Mouse (Mus musculus) stomach, embryonic 15.5 days (tissue): ENCODE measurements around the gene Hand1. TPM values are rescaled to one million over a fixed set of nuclear protein-coding genes. Genes with fewer than 3 reads are reported as not detected.

Experiments used
- ATAC-seq: fragments of 200-750 bp; cut with Nextera tagmentation; 2 replicates; pipeline ENCODE4 v1.8.0; 2017; ENCODE audit warnings: low read depth, moderate number of reproducible peaks, moderate TSS enrichment; ENCODE audit not compliant: insufficient read depth, low FRiP score
- H3K27ac ChIP-seq: fragments of 300-500 bp; sonication (generic); 2 replicates; pipeline ENCODE4 v1.5.1; 2015; ENCODE audit warnings: mild to moderate bottlenecking, inconsistent platforms
- H3K27me3 ChIP-seq: fragments of 300-500 bp; sonication (generic); replicated peaks from 2 replicates; pipeline ENCODE4 v1.6.1; 2015; ENCODE audit warnings: inconsistent platforms
- H3K36me3 ChIP-seq: fragments of 300-500 bp; sonication (generic); 2 replicates; pipeline ENCODE4 v1.6.1; 2015; ENCODE audit warnings: inconsistent platforms
- H3K4me1 ChIP-seq: fragments of 300-500 bp; sonication (generic); 2 replicates; pipeline ENCODE4 v1.6.1; 2015; ENCODE audit warnings: inconsistent platforms
- H3K4me2 ChIP-seq: fragments of 300-500 bp; sonication (generic); 2 replicates; pipeline ENCODE4 v1.6.1; 2015; ENCODE audit warnings: mild to moderate bottlenecking, inconsistent platforms
- H3K4me3 ChIP-seq: fragments of 300-500 bp; sonication (generic); replicated peaks from 2 replicates; pipeline ENCODE4 v1.5.1; 2015; ENCODE audit warnings: inconsistent platforms
- H3K9ac ChIP-seq: fragments of 300-500 bp; sonication (generic); 2 replicates; pipeline ENCODE4 v1.6.1; 2015; ENCODE audit warnings: inconsistent platforms
- H3K9me3 ChIP-seq: fragments of 300-500 bp; sonication (generic); 2 replicates; pipeline ENCODE4 v1.6.1; 2016; ENCODE audit warnings: inconsistent platforms
- WGBS: fragments of 180-500 bp; shearing (Covaris S2); methylation state at CpG from one replicate; pipeline ENCODE4 v1.1.7; 2015; 5-methylcytosine and 5-hydroxymethylcytosine counted together
- polyA plus RNA-seq: library from polyadenylated mRNA; unstranded; fragments of >200 nt; fragmentation: Nextera tagmentation; extraction: Ambion mirVana; gene quantifications from 2 replicates; pipeline ENCODE4 v1.2.1, GENCODE M21; 2015

Gene Hand1
- polyA plus RNA-seq: 4.6 and 6.9 TPM in 2 replicates

DNA sequence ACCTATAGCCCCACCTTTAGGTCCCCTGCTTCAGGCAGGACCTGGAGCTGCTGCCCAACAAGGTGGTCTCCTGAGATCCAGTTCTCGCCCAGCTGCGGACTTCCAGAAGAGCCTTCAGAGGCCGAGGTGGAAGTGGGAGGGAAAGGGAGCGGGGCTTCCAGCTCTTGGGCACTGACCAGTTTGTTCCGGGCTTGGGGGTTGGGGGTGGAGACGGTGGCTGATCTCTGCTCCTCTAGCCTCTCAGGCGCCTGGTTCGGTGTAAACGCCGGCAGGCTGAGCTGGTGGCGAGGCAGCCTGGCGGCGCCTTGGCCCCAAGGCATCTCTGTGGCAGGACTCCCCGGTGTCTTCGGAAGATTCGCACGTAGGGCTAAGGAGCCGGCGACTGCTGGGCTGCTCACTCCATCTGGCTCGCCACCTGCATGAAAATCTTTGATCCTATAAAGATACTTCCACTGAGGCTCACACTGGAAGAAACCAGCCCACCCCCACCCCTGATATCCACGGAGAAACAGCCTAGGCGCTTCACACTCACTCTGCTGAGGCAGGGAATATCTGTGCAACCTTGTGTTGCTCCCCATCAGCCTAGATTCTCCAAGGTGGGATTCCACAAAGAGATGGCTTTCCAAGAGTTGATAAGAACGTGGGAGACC is at the start of gene Hand1:
Hand1 (minus strand) TSS at position 267 of the 650 bp plus-strand sequence.
- peaks cover 31% of the 10 kb centered on the region for H3K4me1 ChIP-seq
- H3K4me2 ChIP-seq: peak within 1 kb of the TSS; percentile 29; the same call in 1 of the 2 replicates
- no peaks in the 10 kb centered on the region for H3K9me3 ChIP-seq
- 25% methylated on average over 23 of the region's 23 CpGs for WGBS
- no peaks in the 10 kb centered on the region for H3K36me3 ChIP-seq
- H3K9ac ChIP-seq: no peak within 1 kb of the TSS
- H3K27me3 ChIP-seq: peaks cover 87% of the 10 kb centered on the region
- no peak for ATAC-seq
- no peak within 1 kb of the TSS for H3K27ac ChIP-seq
- no peak within 1 kb of the TSS; the same call in 1 of the 2 replicates for H3K4me3 ChIP-seq

DNA sequence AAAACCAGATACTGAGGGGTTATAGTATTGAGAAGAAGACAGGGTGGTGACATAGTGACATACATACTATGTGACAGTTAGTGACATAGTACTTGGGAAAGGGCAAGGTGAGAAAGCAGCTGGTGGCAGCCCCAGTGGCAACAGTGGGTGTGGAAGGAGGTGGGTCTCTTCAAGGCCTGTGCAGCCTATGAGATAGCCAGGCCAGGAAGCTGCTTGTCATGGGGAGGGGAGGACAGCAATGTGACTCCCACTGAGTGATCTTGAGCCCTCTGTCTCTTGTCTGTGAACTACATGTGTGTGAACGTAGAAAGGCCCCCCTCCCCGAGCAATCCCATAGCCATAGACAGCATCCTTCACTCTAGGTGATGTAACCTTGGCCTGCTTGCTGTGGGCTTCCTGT is 43.5 kb upstream of the Hand1 start:
- H3K4me3 ChIP-seq: no peak overlapping the region
- no peak for ATAC-seq
- no peak overlapping the region for H3K27ac ChIP-seq
- H3K27me3 ChIP-seq: no peaks in the 10 kb centered on the region
- no peaks in the 10 kb centered on the region for H3K4me1 ChIP-seq
- no peaks in the 10 kb centered on the region for H3K9me3 ChIP-seq
- H3K36me3 ChIP-seq: no peaks in the 10 kb centered on the region
- WGBS: 73% methylated on average over 2 of the region's 2 CpGs
- no peak overlapping the region for H3K9ac ChIP-seq
- H3K4me2 ChIP-seq: no peak overlapping the region

DNA sequence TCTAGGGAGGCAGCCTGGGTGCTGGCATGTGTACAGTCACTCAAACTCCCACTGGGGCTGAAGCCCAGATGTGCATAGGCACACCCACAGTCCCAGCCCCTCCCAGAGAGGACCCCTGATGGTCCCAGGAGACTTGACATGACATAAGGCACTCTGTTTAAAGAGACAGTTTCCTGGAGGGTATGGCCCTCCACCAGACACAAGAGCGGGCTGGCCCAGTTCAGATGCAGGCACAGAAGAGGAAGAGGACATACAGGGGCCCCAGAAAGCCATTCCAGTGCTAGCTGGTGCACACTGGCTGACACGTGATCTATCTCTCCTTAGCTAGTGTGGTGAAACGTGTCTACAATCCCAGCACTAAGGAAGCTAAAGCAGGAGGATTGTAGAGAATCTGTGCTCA is 40.4 kb upstream of the Hand1 start:
- Histone ChIP-seq H3K27me3 (no peaks in the 10 kb centered on the region), H3K4me2 (no peak overlapping the region), H3K27ac (no peak overlapping the region), H3K4me3 (no peak overlapping the region), H3K9me3 (no peaks in the 10 kb centered on the region), H3K4me1 (no peaks in the 10 kb centered on the region), H3K9ac (no peak overlapping the region), H3K36me3 (no peaks in the 10 kb centered on the region)
- ATAC-seq: no peak
- 47% methylated on average over 3 of the region's 3 CpGs for WGBS

DNA sequence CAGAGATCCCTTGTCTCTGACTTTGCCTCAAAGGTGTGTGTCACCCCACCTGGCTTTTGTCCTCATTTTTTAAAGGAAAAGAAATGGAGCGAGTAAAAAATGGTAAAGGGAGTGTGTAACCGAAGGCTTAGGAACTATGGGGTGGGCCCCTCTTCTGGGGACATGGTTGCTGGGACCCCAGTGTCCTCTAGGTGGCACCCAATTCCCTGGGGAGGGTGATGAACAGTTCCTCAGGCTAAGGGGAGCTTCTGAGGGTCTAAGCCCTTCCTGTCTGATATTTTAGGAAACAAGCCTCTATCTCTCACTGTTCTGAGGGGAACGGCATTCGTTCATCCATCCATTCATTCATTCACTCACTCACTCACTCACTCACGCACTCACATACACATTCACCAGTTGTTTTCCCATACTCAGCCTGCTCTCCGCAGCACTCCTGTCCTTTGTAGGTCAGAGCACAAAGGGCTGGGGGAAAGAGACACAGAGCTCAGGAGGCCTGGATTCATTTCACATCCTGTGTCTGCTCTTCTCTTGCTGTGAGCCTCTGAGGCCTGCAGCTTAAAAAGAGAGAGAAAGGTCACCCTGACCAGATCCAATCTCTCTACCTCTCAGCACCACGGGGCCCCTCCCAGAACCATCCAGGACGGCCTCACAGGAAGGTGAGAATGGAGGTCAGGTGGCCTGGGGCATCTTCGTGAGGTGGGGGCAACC is 36.3 kb upstream of the Hand1 start:
- Histone ChIP-seq H3K27ac (no peak overlapping the region), H3K36me3 (no peaks in the 10 kb centered on the region), H3K4me2 (no peak overlapping the region), H3K4me1 (0 out of 2 replicates have a peak, but pooled peaks cover 6% of the 10 kb centered on the region), H3K4me3 (no peak overlapping the region), H3K9me3 (no peaks in the 10 kb centered on the region), H3K9ac (no peak overlapping the region), H3K27me3 (no peaks in the 10 kb centered on the region)
- WGBS: 45% methylated on average over 9 of the region's 9 CpGs
- ATAC-seq: no peak

DNA sequence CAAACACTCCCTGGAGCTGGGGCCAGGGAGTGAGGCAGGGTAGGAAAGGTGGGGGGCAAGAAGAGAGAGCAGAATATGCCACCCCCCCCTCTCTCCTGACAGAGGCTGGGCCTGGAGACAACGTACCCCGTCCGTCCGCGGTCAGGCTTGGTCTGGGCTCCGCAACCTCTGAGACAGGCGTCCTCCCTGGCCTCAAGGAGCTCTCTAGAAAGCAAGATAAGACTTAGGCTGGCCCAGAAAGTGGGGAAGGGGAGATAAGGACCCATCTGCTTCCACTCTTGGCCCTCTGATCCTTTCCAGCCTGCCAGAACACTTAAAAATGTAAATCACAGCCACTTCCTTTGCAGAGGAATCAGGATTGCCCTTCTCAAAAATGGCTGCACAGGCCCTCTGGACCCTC is 33.8 kb upstream of the Hand1 start:
- WGBS: 26% methylated on average over 7 of the region's 7 CpGs
- no peak overlapping the region for H3K4me3 ChIP-seq
- no peaks in the 10 kb centered on the region for H3K27me3 ChIP-seq
- H3K36me3 ChIP-seq: no peaks in the 10 kb centered on the region
- no peak overlapping the region for H3K9ac ChIP-seq
- no peak overlapping the region for H3K27ac ChIP-seq
- H3K9me3 ChIP-seq: no peaks in the 10 kb centered on the region
- H3K4me1 ChIP-seq: 0 out of 2 replicates have a peak, but pooled peaks cover 6% of the 10 kb centered on the region
- ATAC-seq: no peak
- no peak overlapping the region for H3K4me2 ChIP-seq

DNA sequence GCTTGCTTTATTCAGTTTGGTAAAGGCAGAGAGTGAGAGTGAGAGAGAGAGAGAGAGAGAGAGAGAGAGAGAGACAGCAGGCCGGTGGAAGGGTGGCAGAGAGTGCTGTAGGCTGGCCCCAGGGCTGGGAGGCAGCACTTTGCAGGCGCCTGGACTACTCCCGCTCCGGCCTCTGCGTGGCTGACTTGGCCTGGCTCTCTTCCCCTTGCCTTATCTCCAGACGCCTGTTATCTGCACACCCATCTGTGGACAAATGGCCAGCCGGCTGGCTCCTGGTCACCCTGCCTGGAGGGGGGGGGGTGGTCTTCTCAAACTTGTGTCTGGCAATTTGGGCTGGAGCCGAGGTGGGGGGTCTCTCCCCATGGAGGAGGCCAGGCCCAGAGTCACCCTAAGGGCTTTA is 32.0 kb upstream of the Hand1 start:
- H3K4me3 ChIP-seq: no peak overlapping the region
- H3K9ac ChIP-seq: no peak overlapping the region
- H3K27me3 ChIP-seq: no peaks in the 10 kb centered on the region
- no peak overlapping the region for H3K27ac ChIP-seq
- no peaks in the 10 kb centered on the region for H3K36me3 ChIP-seq
- H3K9me3 ChIP-seq: no peaks in the 10 kb centered on the region
- 0 out of 2 replicates have a peak, but pooled peaks cover 6% of the 10 kb centered on the region for H3K4me1 ChIP-seq
- ATAC-seq: no peak
- WGBS: 39% methylated on average over 8 of the region's 8 CpGs
- no peak overlapping the region for H3K4me2 ChIP-seq

DNA sequence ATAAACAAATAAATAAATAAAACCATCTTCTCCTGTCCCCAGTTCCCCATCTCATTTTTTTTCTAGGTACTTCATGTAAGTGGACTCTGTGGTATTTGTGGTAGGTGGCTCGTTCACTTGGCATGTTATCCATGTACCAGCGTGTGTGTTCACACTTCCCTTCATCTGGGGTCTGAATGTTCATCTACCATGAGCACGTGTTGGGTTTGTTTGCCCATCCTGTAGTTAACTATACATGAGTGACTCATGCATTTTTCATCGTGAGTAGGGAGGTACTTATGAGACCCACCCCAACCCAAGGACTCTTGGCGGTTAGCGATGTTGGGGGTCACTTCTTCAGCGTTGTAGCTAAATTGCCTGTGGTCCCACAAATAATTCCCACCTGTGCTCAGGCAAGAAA is 29.5 kb upstream of the Hand1 start:
- 86% methylated on average over 7 of the region's 7 CpGs for WGBS
- no peak for ATAC-seq
- no peaks in the 10 kb centered on the region for H3K9me3 ChIP-seq

DNA sequence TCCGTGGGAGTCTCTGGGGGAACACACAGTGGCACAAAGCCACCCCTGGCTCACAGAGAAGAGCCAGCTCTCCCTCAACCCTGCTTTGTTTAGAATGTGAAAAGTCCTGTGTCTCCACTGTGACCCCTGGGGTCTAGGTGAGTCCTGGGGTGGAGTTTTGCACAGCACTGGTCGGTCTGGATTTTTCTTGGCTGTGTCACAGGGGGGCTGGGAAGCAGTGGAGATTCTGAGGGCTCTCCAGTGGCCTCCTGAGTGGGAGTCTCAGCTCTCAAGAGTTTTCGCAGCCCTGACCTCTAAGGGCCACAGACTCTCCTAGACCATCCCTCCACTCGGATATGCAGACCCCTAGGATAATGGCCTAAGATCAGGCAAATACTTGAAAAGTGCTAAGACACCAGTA is 25.1 kb upstream of the Hand1 start:
- 50% methylated on average over 4 of the region's 4 CpGs for WGBS
- H3K27me3 ChIP-seq: no peaks in the 10 kb centered on the region

More for the DNA sequence above, 29.5 kb upstream of the Hand1 start:
- Histone ChIP-seq H3K36me3 (no peaks in the 10 kb centered on the region), H3K27me3 (no peaks in the 10 kb centered on the region), H3K4me3 (no peak overlapping the region), H3K27ac (no peak overlapping the region), H3K4me1 (0 out of 2 replicates have a peak, but pooled peaks cover 6% of the 10 kb centered on the region), H3K4me2 (no peak overlapping the region), H3K9ac (no peak overlapping the region)

DNA sequence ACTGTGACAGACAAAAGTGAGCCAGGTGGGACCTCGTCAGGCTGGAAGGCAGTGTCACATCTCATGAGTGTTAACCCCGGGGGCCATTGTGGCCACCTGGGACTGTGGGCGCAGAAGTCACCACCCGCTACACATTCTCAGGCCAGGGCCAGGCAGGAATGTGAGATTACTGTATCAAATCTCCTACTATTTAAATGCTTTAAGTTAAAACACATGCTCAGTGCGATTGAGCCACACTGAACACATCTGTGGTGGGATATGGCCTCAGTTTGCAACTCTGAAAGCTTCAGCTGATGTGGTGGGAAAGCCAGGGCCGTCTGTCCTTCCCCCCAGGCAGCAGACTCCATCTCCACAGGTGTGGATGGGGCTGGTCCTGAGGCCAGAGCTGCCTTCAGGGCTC is 21.0 kb upstream of the Hand1 start:
- Histone ChIP-seq H3K9me3 (no peaks in the 10 kb centered on the region), H3K27ac (no peak overlapping the region), H3K4me1 (0 out of 2 replicates have a peak, but pooled peaks cover 2% of the 10 kb centered on the region), H3K4me2 (no peak overlapping the region), H3K9ac (no peak overlapping the region), H3K27me3 (no peaks in the 10 kb centered on the region), H3K4me3 (no peak overlapping the region), H3K36me3 (no peaks in the 10 kb centered on the region)
- WGBS: 68% methylated on average over 6 of the region's 6 CpGs
- no peak for ATAC-seq

More for the DNA sequence above, 25.1 kb upstream of the Hand1 start:
- no peak for ATAC-seq
- no peak overlapping the region for H3K27ac ChIP-seq
- H3K4me2 ChIP-seq: no peak overlapping the region
- H3K9me3 ChIP-seq: no peaks in the 10 kb centered on the region
- H3K4me1 ChIP-seq: no peaks in the 10 kb centered on the region
- H3K9ac ChIP-seq: no peak overlapping the region
- no peak overlapping the region for H3K4me3 ChIP-seq
- no peaks in the 10 kb centered on the region for H3K36me3 ChIP-seq

DNA sequence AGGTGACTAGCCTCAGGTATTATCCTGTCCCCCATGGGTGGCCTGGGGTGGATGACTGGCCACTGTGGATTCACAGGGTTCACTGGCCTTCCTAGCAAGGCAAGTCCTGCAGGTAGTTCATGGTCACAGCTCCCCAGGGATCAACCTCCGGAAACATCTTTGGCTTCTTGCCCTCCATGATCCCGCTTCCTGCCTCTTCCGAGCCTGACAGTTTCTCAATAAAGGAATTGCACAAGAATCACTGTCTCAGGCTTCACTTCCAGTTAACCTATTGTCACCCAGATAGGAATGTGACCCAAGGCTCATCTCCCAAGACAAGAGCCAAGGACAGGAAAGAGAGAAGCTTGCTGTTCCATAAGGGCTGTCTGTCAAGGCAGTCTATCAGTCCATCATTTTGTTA is 18.3 kb upstream of the Hand1 start:
- Histone ChIP-seq H3K36me3 (no peaks in the 10 kb centered on the region), H3K4me3 (no peak overlapping the region), H3K27ac (no peak overlapping the region), H3K27me3 (no peaks in the 10 kb centered on the region), H3K4me1 (0 out of 2 replicates have a peak, but pooled peaks cover 2% of the 10 kb centered on the region), H3K9ac (no peak overlapping the region), H3K4me2 (no peak overlapping the region), H3K9me3 (no peaks in the 10 kb centered on the region)
- WGBS: 52% methylated on average over 3 of the region's 3 CpGs
- no peak for ATAC-seq

DNA sequence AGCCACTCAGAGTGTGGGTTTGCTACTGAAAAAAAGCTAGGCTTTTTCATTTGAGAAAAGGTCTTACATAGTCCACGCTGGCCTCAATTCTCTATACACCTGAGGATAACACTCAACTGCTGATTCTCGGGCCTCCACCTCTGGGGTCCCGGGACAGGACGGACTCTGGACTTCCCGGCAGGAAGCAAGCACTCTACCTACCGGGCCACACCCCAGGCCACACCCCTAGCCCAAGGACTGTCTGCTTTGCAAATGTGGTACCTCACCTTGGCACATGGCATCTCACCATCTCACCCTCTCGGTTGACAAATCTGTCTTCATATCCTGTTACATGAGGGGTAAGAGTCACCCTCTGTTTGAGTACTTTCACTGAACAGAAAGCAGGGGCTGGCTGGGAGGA is 17.7 kb upstream of the Hand1 start:
- Histone ChIP-seq H3K4me3 (no peak overlapping the region), H3K9me3 (no peaks in the 10 kb centered on the region), H3K27ac (no peak overlapping the region), H3K36me3 (no peaks in the 10 kb centered on the region), H3K27me3 (no peaks in the 10 kb centered on the region), H3K4me1 (0 out of 2 replicates have a peak, but pooled peaks cover 2% of the 10 kb centered on the region), H3K9ac (no peak overlapping the region), H3K4me2 (no peak overlapping the region)
- ATAC-seq: no peak
- 45% methylated on average over 7 of the region's 7 CpGs for WGBS

DNA sequence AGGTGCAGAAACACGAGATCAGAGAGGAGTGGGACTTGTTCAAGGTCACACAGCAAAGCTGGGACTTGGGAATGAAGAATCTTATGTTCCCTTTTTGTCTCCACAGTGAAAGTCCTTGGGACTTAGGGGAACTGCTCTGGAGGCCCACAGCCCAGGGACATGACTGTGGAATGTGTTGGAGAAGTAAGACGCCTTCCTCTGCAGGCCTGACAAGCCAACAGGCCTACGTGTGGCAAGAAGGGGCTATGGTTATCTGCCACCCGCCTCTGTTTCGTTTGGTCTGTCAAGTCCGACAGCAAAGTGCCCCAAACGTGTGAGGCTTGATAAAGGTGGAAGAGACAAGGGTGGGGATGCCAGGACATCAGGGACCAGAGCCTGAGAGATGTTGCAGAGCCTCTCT is 14.8 kb upstream of the Hand1 start:
- ATAC-seq: no peak
- Histone ChIP-seq H3K9me3 (no peaks in the 10 kb centered on the region), H3K4me2 (no peak overlapping the region)

More for the DNA sequence above, 14.8 kb upstream of the Hand1 start:
- Histone ChIP-seq H3K36me3 (no peaks in the 10 kb centered on the region), H3K9ac (no peak overlapping the region), H3K4me1 (0 out of 2 replicates have a peak, but pooled peaks cover 2% of the 10 kb centered on the region), H3K27me3 (0 out of 2 replicates have a peak, but pooled peaks cover 7% of the 10 kb centered on the region), H3K4me3 (no peak overlapping the region), H3K27ac (no peak overlapping the region)
- 55% methylated on average over 7 of the region's 7 CpGs for WGBS
